ENCODE assay signal across 8 mouse cellular contexts in genomic region chr9:106789363-106789762, GRCm38 (mm10). TPM values are rescaled to one million over a fixed set of nuclear protein-coding genes. Genes with fewer than 3 reads are reported as not detected.
A peak's percentile ranks its signal among the peaks of the same experiment; 100 is the strongest.
DNase-seq lines count a peak whose midpoint lies in the region; ATAC-seq and TF ChIP-seq lines count a peak whose summit lies in the region.

No protein-coding gene starts in this region.

- H3K27me3 ChIP-seq in ES-Bruce4 (ENCODE audit: control insufficient read depth, insufficient read depth, low read length, poor library complexity, severe bottlenecking), result no peaks in the 10 kb centered on the region
- no peaks in the 10 kb centered on the region for H3K27me3 ChIP-seq in heart, embryonic 16.5 days (ENCODE audit: control insufficient read depth, insufficient read depth, low read length)

- H3K9me3 ChIP-seq in ES-Bruce4 (replicated peaks; ENCODE audit: control insufficient read depth, insufficient read depth, low read length, poor library complexity, severe bottlenecking), result no peaks in the 10 kb centered on the region
- H3K9me3 ChIP-seq in heart, embryonic 16.5 days (replicated peaks; ENCODE audit: control insufficient read depth, low read length), result no peaks in the 10 kb centered on the region

- ATAC-seq in heart, embryonic 16.5 days (replicated peaks; ENCODE audit: extremely low read depth, insufficient read depth, low FRiP score), result no peak
- 0 out of 2 replicates have a peak, but pooled peaks have one; percentile 1 for ATAC-seq in megakaryocyte, adult 5-6 weeks (ENCODE audit: poor library complexity, severe bottlenecking)

- TF ChIP-seq POLR2A in ES-Bruce4 (IDR thresholded peaks at IDR 0.05; ENCODE audit: insufficient read depth, low read length), result no peak

- no peak overlapping the region for H3K27ac ChIP-seq in ES-Bruce4 (ENCODE audit: insufficient read depth, low read length)
- peak overlapping the region; percentile 93; the same call in 1 of the 2 replicates for H3K27ac ChIP-seq in heart, embryonic 16.5 days (ENCODE audit: low read length)

- no peak for TF ChIP-seq EP300 in ES-Bruce4 (IDR thresholded peaks at IDR 0.05; ENCODE audit: insufficient read depth, low read depth, low read length)

- peak overlapping the region; percentile 94 for H3K4me2 ChIP-seq in heart, embryonic 16.5 days (ENCODE audit: low read depth, low read length)

- peak overlapping the region; percentile 83 for H3K4me3 ChIP-seq in ES-Bruce4 (ENCODE audit: low read depth, low read length)
- H3K4me3 ChIP-seq in heart, embryonic 16.5 days (ENCODE audit: low read length), result peak overlapping the region; percentile 100

- peaks cover 1% of the 10 kb centered on the region for H3K4me1 ChIP-seq in ES-Bruce4 (ENCODE audit: control insufficient read depth, insufficient read depth, low read length)
- H3K4me1 ChIP-seq in heart, embryonic 16.5 days (ENCODE audit: control insufficient read depth, insufficient read depth, low read length), result peaks cover 14% of the 10 kb centered on the region

- peak overlapping the region; percentile 95; the same call in 1 of the 2 replicates for H3K9ac ChIP-seq in ES-Bruce4 (ENCODE audit: low read depth, poor library complexity, severe bottlenecking)
- peak overlapping the region; percentile 100 for H3K9ac ChIP-seq in heart, embryonic 16.5 days (ENCODE audit: low read length)

- peak; percentile 2 for DNase-seq in embryo, embryonic 9.5 days (ENCODE audit: extremely low spot score)
- DNase-seq in embryo, embryonic 10.5 days (ENCODE audit: low spot score), result no peak
- no peak for DNase-seq in adrenal gland, adult (ENCODE audit: inconsistent age in 2 of 2, low spot score in 1 of 2)
- DNase-seq in c-Kit-positive CD71-positive TER-119-positive erythroid progenitor cells, embryonic 14.5 days (ENCODE audit: low spot score), result no peak
- no peak for DNase-seq in adrenal gland, postnatal 10 days

- TF ChIP-seq CTCF in ES-Bruce4 (IDR thresholded peaks at IDR 0.05; ENCODE audit: low read depth, low read length), result no peak

- WGBS in heart, embryonic 16.5 days, result 11% methylated on average over 10 of the region's 10 CpGs

- no peaks in the 10 kb centered on the region for H3K36me3 ChIP-seq in ES-Bruce4 (ENCODE audit: control insufficient read depth, insufficient read depth, low read length, poor library complexity, severe bottlenecking)
- no peaks in the 10 kb centered on the region for H3K36me3 ChIP-seq in heart, embryonic 16.5 days (ENCODE audit: control insufficient read depth, insufficient read depth)

RNA-seq across cellular contexts. Expression of gene Rad54l2, which starts 0.4 kb away (rescaled TPM):
- 34.6 and 38.8 TPM in 2 replicates for polyA plus RNA-seq in ES-Bruce4 (2011; ENCODE audit: insufficient read depth, insufficient read length, low read depth, missing spikeins)
- 3.1 and 3.8 TPM in 2 replicates for polyA plus RNA-seq in heart, embryonic 16.5 days (2015; fragmentation: Nextera tagmentation; extraction: Ambion mirVana)
- total RNA-seq in megakaryocyte, adult 5-6 weeks (2015), result 5.5 and 6.5 TPM in 2 replicates
- 6.3 and 14.4 TPM in 2 replicates for total RNA-seq in megakaryocyte, adult 5-6 weeks (2017)
- 10 to 100 TPM; 19.6 to 22.2 TPM for total RNA-seq in adrenal gland, postnatal 10 days (2021)

RNA-seq across cellular contexts. Expression of gene Dcaf1, which starts 32.3 kb away (rescaled TPM):
- 65.9 and 70.7 TPM in 2 replicates for polyA plus RNA-seq in ES-Bruce4 (2011; ENCODE audit: insufficient read depth, insufficient read length, low read depth, missing spikeins)
- polyA plus RNA-seq in heart, embryonic 16.5 days (2015; fragmentation: Nextera tagmentation; extraction: Ambion mirVana), result 17.8 and 18.0 TPM in 2 replicates
- total RNA-seq in megakaryocyte, adult 5-6 weeks (2015), result 15.3 and 15.5 TPM in 2 replicates
- 11.8 and 31.3 TPM in 2 replicates for total RNA-seq in megakaryocyte, adult 5-6 weeks (2017)
- 10 to 100 TPM; 23.9 to 29.2 TPM for total RNA-seq in adrenal gland, postnatal 10 days (2021)
